Mouse (Mus musculus) limb, embryonic 11.5 days (tissue): ENCODE results near the gene Bicral. TPM values are rescaled to one million over a fixed set of nuclear protein-coding genes. Genes with fewer than 3 reads are reported as not detected.
A peak's percentile ranks its signal among the peaks of the same experiment; 100 is the strongest.

ENCODE experiments used
- ATAC-seq: fragments of 200-750 bp; cut with Nextera tagmentation; 2 replicates; pipeline ENCODE4 v1.8.0; 2017; ENCODE audit warnings: low read depth; ENCODE audit not compliant: insufficient number of reproducible peaks, low FRiP score, low TSS enrichment
- DNase-seq: peaks from one replicate; pipeline ENCODE4 v3.0.0-alpha.2; 2015; ENCODE audit warnings: low spot score
- H3K27ac ChIP-seq: fragments of 300-500 bp; sonication (generic); replicated peaks from 2 replicates; pipeline ENCODE4 v1.5.1; 2014; ENCODE audit warnings: low read depth, mild to moderate bottlenecking, low read length
- H3K27me3 ChIP-seq: fragments of 300-500 bp; sonication (generic); 2 replicates; pipeline ENCODE4 v1.6.1; 2014; ENCODE audit warnings: mild to moderate bottlenecking, low read length, mixed read lengths; ENCODE audit not compliant: control insufficient read depth, insufficient read depth
- H3K36me3 ChIP-seq: fragments of 300-500 bp; sonication (generic); 2 replicates; pipeline ENCODE4 v1.6.1; 2014; ENCODE audit warnings: mild to moderate bottlenecking, low read length, moderate library complexity, mixed read lengths; ENCODE audit not compliant: control insufficient read depth, insufficient read depth
- H3K4me1 ChIP-seq: fragments of 300-500 bp; sonication (generic); 2 replicates; pipeline ENCODE4 v1.6.1; 2014; ENCODE audit warnings: low read length, mixed read lengths; ENCODE audit not compliant: control insufficient read depth, insufficient read depth
- H3K4me2 ChIP-seq: fragments of 300-500 bp; sonication (generic); 2 replicates; pipeline ENCODE4 v1.6.1; 2014; ENCODE audit warnings: low read depth, mild to moderate bottlenecking, moderate library complexity; ENCODE audit not compliant: severe bottlenecking
- H3K4me3 ChIP-seq: fragments of 300-500 bp; sonication (generic); 2 replicates; pipeline ENCODE4 v1.5.1; 2014; ENCODE audit warnings: low read depth, low read length
- H3K9ac ChIP-seq: fragments of 300-500 bp; sonication (generic); 2 replicates; pipeline ENCODE4 v1.6.1; 2014; ENCODE audit warnings: mild to moderate bottlenecking, low read length
- H3K9me3 ChIP-seq: fragments of 300-500 bp; sonication (generic); 2 replicates; pipeline ENCODE4 v1.6.1; 2016; ENCODE audit warnings: low read length; ENCODE audit not compliant: control insufficient read depth
- WGBS: fragments of 180-500 bp; shearing (Covaris S2); extraction: QIAGEN DNeasy Blood & Tissue Kit; methylation state at CpG from one replicate; pipeline ENCODE4 v1.1.7; 2014; 5-methylcytosine and 5-hydroxymethylcytosine counted together
- polyA plus RNA-seq: library from polyadenylated mRNA; unstranded; fragments of >200 nt; fragmentation: Nextera tagmentation; extraction: Ambion mirVana; gene quantifications from 2 replicates; pipeline ENCODE4 v1.2.1, GENCODE M21; 2014

Gene Bicral
- polyA plus RNA-seq, 1 experiment from 2014 or later: 4.6 TPM

GRCm38 (mm10) chr17:46866836-46867235 lies 8.6 kb upstream of the Bicral start:
- ATAC-seq (no peak), DNase-seq (no peak)
- 88% methylated on average over 12 of the region's 12 CpGs for WGBS
- H3K27me3 ChIP-seq: no peaks in the 10 kb centered on the region
- no peak overlapping the region for H3K4me3 ChIP-seq
- H3K36me3 ChIP-seq: no peaks in the 10 kb centered on the region
- no peak overlapping the region for H3K9ac ChIP-seq
- no peak overlapping the region for H3K27ac ChIP-seq
- no peak overlapping the region for H3K4me2 ChIP-seq
- no peaks in the 10 kb centered on the region for H3K9me3 ChIP-seq
- H3K4me1 ChIP-seq: no peaks in the 10 kb centered on the region

- H3K4me3 ChIP-seq: no peak overlapping the region
- no peaks in the 10 kb centered on the region for H3K9me3 ChIP-seq
- no peak overlapping the region for H3K27ac ChIP-seq
- H3K4me2 ChIP-seq: no peak overlapping the region
- ATAC-seq: no peak
- H3K9ac ChIP-seq: no peak overlapping the region
- no peaks in the 10 kb centered on the region for H3K4me1 ChIP-seq
- WGBS: 71% methylated on average over 7 of the region's 7 CpGs
- DNase-seq: no peak
- no peaks in the 10 kb centered on the region for H3K27me3 ChIP-seq
- H3K36me3 ChIP-seq: no peaks in the 10 kb centered on the region
Observed at GRCm38 (mm10) chr17:46864566-46865195, 6.4 kb upstream of the Bicral start.

GRCm38 (mm10) chr17:46860120-46860519 lies 1.8 kb upstream of the Bicral start:
- WGBS: 90% methylated on average over 4 of the region's 4 CpGs
- DNase-seq (no peak), ATAC-seq (no peak)
- Histone ChIP-seq H3K9me3 (no peaks in the 10 kb centered on the region), H3K27ac (no peak overlapping the region), H3K36me3 (no peaks in the 10 kb centered on the region), H3K4me1 (peaks cover 6% of the 10 kb centered on the region; the same call in 1 of the 2 replicates), H3K27me3 (no peaks in the 10 kb centered on the region), H3K4me2 (no peak overlapping the region), H3K9ac (no peak overlapping the region), H3K4me3 (no peak overlapping the region)

- Histone ChIP-seq H3K36me3 (no peaks in the 10 kb centered on the region), H3K27ac (peak overlapping the region; percentile 100)
- WGBS: 17% methylated on average over 9 of the region's 9 CpGs
Observed at GRCm38 (mm10) chr17:46858749-46859444, 615 bp upstream of the Bicral start.

GRCm38 (mm10) chr17:46857361-46857902 lies 850 bp downstream of the Bicral start:
- ATAC-seq: peak; percentile 61
- Histone ChIP-seq H3K27me3 (no peaks in the 10 kb centered on the region), H3K36me3 (no peaks in the 10 kb centered on the region), H3K4me1 (peaks cover 9% of the 10 kb centered on the region), H3K4me2 (peak overlapping the region; percentile 72), H3K27ac (peak overlapping the region; percentile 100), H3K9ac (peak overlapping the region; percentile 100), H3K9me3 (no peaks in the 10 kb centered on the region), H3K4me3 (peak overlapping the region; percentile 83)
- DNase-seq: peak; percentile 86
- WGBS: under 1% methylated on average over 31 of the region's 52 CpGs

More at GRCm38 (mm10) chr17:46858749-46859444, 615 bp upstream of the Bicral start:
- Histone ChIP-seq H3K4me3 (peak overlapping the region; percentile 83), H3K4me1 (peaks cover 6% of the 10 kb centered on the region), H3K9me3 (no peaks in the 10 kb centered on the region), H3K4me2 (peak overlapping the region; percentile 72), H3K9ac (peak overlapping the region; percentile 91), H3K27me3 (no peaks in the 10 kb centered on the region)
- ATAC-seq: no peak
- no peak for DNase-seq

GRCm38 (mm10) chr17:46856471-46857360 lies 1.6 kb downstream of the Bicral start:
- Histone ChIP-seq H3K4me2 (peak overlapping the region; percentile 72), H3K9ac (peak overlapping the region; percentile 100), H3K9me3 (no peaks in the 10 kb centered on the region), H3K4me3 (peak overlapping the region; percentile 83), H3K36me3 (no peaks in the 10 kb centered on the region), H3K27ac (peak overlapping the region; percentile 100), H3K4me1 (peaks cover 9% of the 10 kb centered on the region), H3K27me3 (no peaks in the 10 kb centered on the region)
- ATAC-seq (no peak), DNase-seq (peak; percentile 77)
- under 1% methylated on average over 87 of the region's 87 CpGs for WGBS

- ATAC-seq (no peak), DNase-seq (no peak)
- 25% methylated on average over 4 of the region's 4 CpGs for WGBS
- Histone ChIP-seq H3K9me3 (no peaks in the 10 kb centered on the region), H3K9ac (peak overlapping the region; percentile 100), H3K4me2 (peak overlapping the region; percentile 72), H3K36me3 (no peaks in the 10 kb centered on the region), H3K27ac (peak overlapping the region; percentile 100), H3K27me3 (no peaks in the 10 kb centered on the region), H3K4me1 (peaks cover 9% of the 10 kb centered on the region), H3K4me3 (peak overlapping the region; percentile 83)
Observed at GRCm38 (mm10) chr17:46856107-46856388, 2.2 kb downstream of the Bicral start.
